Mouse (Mus musculus): ENCODE data around the gene Fxyd7. TPM values are rescaled to one million over a fixed set of nuclear protein-coding genes. Genes with fewer than 3 reads are reported as not detected.

The Fxyd7 gene
- polyA plus RNA-seq, 1 experiment, result not detected

DNA sequence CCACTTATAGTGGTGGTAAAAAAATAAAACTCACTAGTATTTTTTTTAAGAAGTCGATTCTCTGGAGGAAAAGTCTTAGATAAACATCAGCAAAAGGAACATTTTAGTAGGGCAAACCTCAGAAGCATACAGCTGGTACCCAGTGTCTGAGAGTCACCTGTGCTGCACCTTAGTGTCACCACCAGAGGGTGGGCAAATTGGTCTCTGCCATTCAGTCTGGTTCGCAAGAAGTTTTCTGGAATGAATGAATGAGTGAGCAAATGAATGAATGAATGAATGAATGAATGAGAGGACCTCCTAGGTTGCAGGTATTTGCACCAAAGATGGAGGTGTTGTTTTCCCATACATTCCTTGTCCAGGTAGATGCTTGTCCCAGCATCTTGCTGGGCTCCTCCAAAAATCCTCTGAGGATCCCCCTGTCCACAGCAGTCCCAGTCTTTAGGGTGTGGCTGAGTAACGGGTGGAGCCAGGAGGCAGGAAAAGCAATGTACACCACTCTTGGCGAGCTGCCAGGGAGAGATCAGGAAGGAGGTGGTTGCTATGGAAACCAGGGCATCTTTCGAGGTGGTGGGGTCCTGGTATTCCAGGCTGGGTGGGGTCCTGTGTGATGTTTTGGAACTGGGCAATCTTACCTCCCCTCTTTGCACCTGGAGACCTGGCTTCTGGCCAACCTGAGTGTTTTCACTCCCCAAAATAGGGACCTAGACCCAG is 2.0 kb downstream of the Fxyd7 start:
- peaks cover 44% of the 10 kb centered on the region for H3K27me3 ChIP-seq (ENCODE audit: control insufficient read depth)
- H3K9me3 ChIP-seq (ENCODE audit: control insufficient read depth, low read length), result no peaks in the 10 kb centered on the region
- no peak overlapping the region for H3K4me3 ChIP-seq (replicated peaks)
- H3K36me3 ChIP-seq (ENCODE audit: control insufficient read depth), result no peaks in the 10 kb centered on the region
- TF ChIP-seq TAL1 (IDR thresholded peaks at IDR 0.05; ENCODE audit: low read length) (no peak), GATA1 (IDR thresholded peaks at IDR 0.05; ENCODE audit: low read length) (no peak)
- H3K4me1 ChIP-seq (ENCODE audit: control insufficient read depth), result no peaks in the 10 kb centered on the region; the same call in 1 of the 2 replicates

- Histone ChIP-seq H3K4me1 (ENCODE audit: control insufficient read depth) (no peaks in the 10 kb centered on the region), H3K4me3 (replicated peaks) (no peak within 1 kb of the TSS), H3K36me3 (ENCODE audit: control insufficient read depth) (no peaks in the 10 kb centered on the region), H3K27me3 (ENCODE audit: control insufficient read depth) (peaks cover 22% of the 10 kb centered on the region), H3K9me3 (ENCODE audit: control insufficient read depth, low read length) (no peaks in the 10 kb centered on the region)
- TF ChIP-seq TAL1 (IDR thresholded peaks at IDR 0.05; ENCODE audit: low read length) (no peak), GATA1 (IDR thresholded peaks at IDR 0.05; ENCODE audit: low read length) (no peak)
Measured at GRCm38 (mm10) chr7:31042431-31042910, 8.8 kb downstream of the Fxyd7 start, which contains the start of gene Fxyd5. Fxyd5 (minus strand) TSS chr7:31042481.

DNA sequence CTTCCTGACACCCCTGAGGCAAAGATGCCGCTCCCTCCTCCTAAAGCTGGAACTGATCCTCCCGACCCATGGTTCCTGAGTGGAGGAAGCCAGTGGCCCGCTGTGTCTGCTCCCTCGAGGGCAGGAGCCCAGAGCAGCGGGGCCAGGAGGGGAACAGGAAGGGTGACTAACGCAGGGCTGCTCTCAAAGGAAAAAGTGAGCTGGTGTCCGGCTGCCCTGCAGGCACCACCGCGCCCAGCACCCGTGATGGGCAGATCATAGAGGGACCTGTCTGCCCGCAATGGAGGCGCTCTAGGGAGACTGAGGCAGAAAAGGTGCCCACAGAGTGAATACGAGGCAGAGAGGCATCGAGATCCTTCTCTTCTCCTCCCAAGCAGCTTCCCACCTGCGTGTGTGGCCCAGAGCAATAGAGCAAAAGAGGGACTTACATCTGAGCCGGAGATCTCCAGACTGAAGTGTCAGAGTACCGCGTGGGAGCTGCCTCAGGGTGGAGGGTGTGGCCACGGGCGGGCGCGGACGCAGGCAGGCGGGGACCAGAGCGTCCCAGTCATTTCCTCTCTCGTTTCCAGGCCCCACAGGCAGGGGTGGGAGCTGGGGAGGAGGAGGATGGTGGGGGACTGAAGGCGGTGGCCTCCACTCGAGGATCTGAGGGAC is 9.5 kb downstream of the Fxyd7 start:
- H3K27me3 ChIP-seq (ENCODE audit: control insufficient read depth), result peaks cover 22% of the 10 kb centered on the region
- no peak for TF ChIP-seq TAL1 (IDR thresholded peaks at IDR 0.05; ENCODE audit: low read length)
- no peak for TF ChIP-seq GATA1 (IDR thresholded peaks at IDR 0.05; ENCODE audit: low read length)
- H3K36me3 ChIP-seq (ENCODE audit: control insufficient read depth), result no peaks in the 10 kb centered on the region
- H3K4me3 ChIP-seq (replicated peaks), result no peak overlapping the region
- no peaks in the 10 kb centered on the region for H3K4me1 ChIP-seq (ENCODE audit: control insufficient read depth)
- no peaks in the 10 kb centered on the region for H3K9me3 ChIP-seq (ENCODE audit: control insufficient read depth, low read length)

GRCm38 (mm10) chr7:31041023-31041407 is 10.3 kb downstream of the Fxyd7 start:
- peaks cover 22% of the 10 kb centered on the region for H3K27me3 ChIP-seq (ENCODE audit: control insufficient read depth)
- TF ChIP-seq GATA1 (IDR thresholded peaks at IDR 0.05; ENCODE audit: low read length) (no peak), TAL1 (IDR thresholded peaks at IDR 0.05; ENCODE audit: low read length) (no peak)
- H3K4me3 ChIP-seq (replicated peaks), result no peak overlapping the region
- no peaks in the 10 kb centered on the region for H3K36me3 ChIP-seq (ENCODE audit: control insufficient read depth)
- no peaks in the 10 kb centered on the region for H3K4me1 ChIP-seq (ENCODE audit: control insufficient read depth)
- no peaks in the 10 kb centered on the region for H3K9me3 ChIP-seq (ENCODE audit: control insufficient read depth, low read length)

- Histone ChIP-seq H3K9me3 (ENCODE audit: control insufficient read depth, low read length) (no peaks in the 10 kb centered on the region), H3K36me3 (ENCODE audit: control insufficient read depth) (no peaks in the 10 kb centered on the region), H3K4me3 (replicated peaks) (no peak overlapping the region), H3K27me3 (ENCODE audit: control insufficient read depth) (peaks cover 22% of the 10 kb centered on the region), H3K4me1 (ENCODE audit: control insufficient read depth) (no peaks in the 10 kb centered on the region)
- TF ChIP-seq TAL1 (IDR thresholded peaks at IDR 0.05; ENCODE audit: low read length), result no peak
Measured at GRCm38 (mm10) chr7:31040281-31041022, 10.8 kb downstream of the Fxyd7 start.

- Histone ChIP-seq H3K9me3 (ENCODE audit: control insufficient read depth, low read length) (no peaks in the 10 kb centered on the region), H3K36me3 (ENCODE audit: control insufficient read depth) (no peaks in the 10 kb centered on the region), H3K4me1 (ENCODE audit: control insufficient read depth) (no peaks in the 10 kb centered on the region), H3K27me3 (ENCODE audit: control insufficient read depth) (peaks cover 22% of the 10 kb centered on the region), H3K4me3 (replicated peaks) (no peak overlapping the region)
- TF ChIP-seq TAL1 (IDR thresholded peaks at IDR 0.05; ENCODE audit: low read length), result no peak
- TF ChIP-seq GATA1 (IDR thresholded peaks at IDR 0.05; ENCODE audit: low read length), result no peak
Measured at GRCm38 (mm10) chr7:31039011-31039410, 12.3 kb downstream of the Fxyd7 start.

GRCm38 (mm10) chr7:31037675-31038074 is 13.6 kb downstream of the Fxyd7 start:
- TF ChIP-seq TAL1 (IDR thresholded peaks at IDR 0.05; ENCODE audit: low read length) (no peak), GATA1 (IDR thresholded peaks at IDR 0.05; ENCODE audit: low read length) (no peak)
- no peaks in the 10 kb centered on the region for H3K4me1 ChIP-seq (ENCODE audit: control insufficient read depth)
- no peaks in the 10 kb centered on the region for H3K36me3 ChIP-seq (ENCODE audit: control insufficient read depth)
- H3K27me3 ChIP-seq (ENCODE audit: control insufficient read depth), result peaks cover 19% of the 10 kb centered on the region
- H3K4me3 ChIP-seq (replicated peaks), result no peak overlapping the region
- H3K9me3 ChIP-seq (ENCODE audit: control insufficient read depth, low read length), result no peaks in the 10 kb centered on the region

- Histone ChIP-seq H3K9me3 (ENCODE audit: control insufficient read depth, low read length) (no peaks in the 10 kb centered on the region), H3K27me3 (ENCODE audit: control insufficient read depth) (peaks cover 13% of the 10 kb centered on the region), H3K4me3 (replicated peaks) (no peak overlapping the region), H3K4me1 (ENCODE audit: control insufficient read depth) (no peaks in the 10 kb centered on the region), H3K36me3 (ENCODE audit: control insufficient read depth) (no peaks in the 10 kb centered on the region)
- TF ChIP-seq GATA1 (IDR thresholded peaks at IDR 0.05; ENCODE audit: low read length) (no peak), TAL1 (IDR thresholded peaks at IDR 0.05; ENCODE audit: low read length) (no peak)
Measured at GRCm38 (mm10) chr7:31036917-31037316, 14.3 kb downstream of the Fxyd7 start.

- Histone ChIP-seq H3K4me3 (replicated peaks) (no peak overlapping the region), H3K36me3 (ENCODE audit: control insufficient read depth) (no peaks in the 10 kb centered on the region), H3K27me3 (ENCODE audit: control insufficient read depth) (no peaks in the 10 kb centered on the region), H3K4me1 (ENCODE audit: control insufficient read depth) (no peaks in the 10 kb centered on the region), H3K9me3 (ENCODE audit: control insufficient read depth, low read length) (no peaks in the 10 kb centered on the region)
- TF ChIP-seq TAL1 (IDR thresholded peaks at IDR 0.05; ENCODE audit: low read length) (no peak), GATA1 (IDR thresholded peaks at IDR 0.05; ENCODE audit: low read length) (no peak)
Measured at GRCm38 (mm10) chr7:31035291-31035690, 16.0 kb downstream of the Fxyd7 start.
